Mouse (Mus musculus) spleen, postnatal 4 days (tissue): ENCODE measurements at regions not wholly inside any gene's neighbourhood (a gene's known extent, or its start where the extent isn't known, plus 50 kb on each side); places are given as distances from the start of the nearest gene placed in this dataset.

Experiments used
- DNase-seq, 2 experiments: peaks; one replicate each; pipeline ENCODE4 v3.0.0; 2022; ENCODE audit warnings: low spot score in 2 of 2

- no peak for DNase-seq
Observed at GRCm38 (mm10) chr13:47974216-47974615, 286.8 kb upstream of the Id4 start.

GRCm38 (mm10) chr13:47974756-47975515 is 286.1 kb upstream of the Id4 start:
- no peak for DNase-seq

DNA sequence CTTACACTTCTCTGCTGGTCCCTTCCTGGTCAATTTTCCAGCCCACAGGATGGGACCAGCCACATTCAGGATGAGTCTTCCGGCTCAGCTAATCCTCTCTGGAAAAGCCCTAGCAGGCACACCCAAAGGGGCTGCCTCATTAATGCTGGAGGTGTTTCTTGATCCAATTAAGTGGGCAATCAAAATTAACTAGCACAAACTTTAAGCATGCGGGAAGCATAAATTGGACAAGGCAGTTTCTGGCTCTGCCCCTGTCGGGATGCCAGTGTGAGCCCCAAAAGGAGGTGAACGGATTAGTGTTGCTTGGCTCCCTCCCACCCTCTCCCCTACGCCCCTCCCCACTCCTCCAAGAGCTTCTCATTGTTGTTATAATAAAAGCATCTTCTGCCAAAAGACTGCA is 262.5 kb upstream of the Id4 start:
- no peak for DNase-seq

DNA sequence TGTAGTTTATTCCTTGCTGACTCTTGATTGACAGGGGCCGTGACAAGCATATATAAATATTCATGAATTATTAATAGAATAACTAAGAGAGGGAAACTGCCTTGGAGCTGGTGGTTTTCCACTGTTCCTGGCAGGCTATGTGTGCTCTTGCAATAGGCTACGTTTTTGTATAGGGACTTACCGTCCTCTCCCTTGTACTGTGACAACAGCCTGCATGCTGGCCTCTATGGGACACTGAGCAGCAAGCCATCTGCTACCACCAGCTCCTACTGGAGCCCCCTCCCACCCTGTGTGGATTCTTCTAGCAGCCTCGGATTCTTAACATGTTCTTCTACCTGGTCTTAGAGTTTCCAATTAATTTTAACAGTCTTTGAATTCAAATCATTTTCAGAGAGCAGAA is 261.6 kb upstream of the Id4 start:
- DNase-seq, result no peak

DNA sequence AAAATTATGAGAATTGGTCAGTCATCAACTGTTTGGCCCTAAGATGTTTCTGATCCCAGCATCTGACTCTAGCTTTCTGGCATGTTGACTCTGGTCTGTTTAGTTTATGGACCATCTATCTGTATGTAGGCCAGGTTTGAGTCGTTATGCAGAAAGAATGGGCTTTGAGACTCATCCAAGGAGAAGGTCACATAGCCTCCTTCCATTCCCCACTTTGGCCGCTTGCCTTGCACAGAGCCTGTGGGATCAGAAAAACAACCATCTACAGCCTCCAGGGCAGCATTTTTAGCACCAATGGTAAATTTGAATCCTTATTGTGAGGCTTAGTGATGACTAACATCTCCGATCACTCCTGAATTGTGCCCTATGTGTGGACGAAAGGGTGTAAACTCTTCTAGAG is 257.9 kb upstream of the Id4 start:
- DNase-seq, result no peak

GRCm38 (mm10) chr13:48013336-48013750 is 247.7 kb upstream of the Id4 start:
- no peak for DNase-seq

DNA sequence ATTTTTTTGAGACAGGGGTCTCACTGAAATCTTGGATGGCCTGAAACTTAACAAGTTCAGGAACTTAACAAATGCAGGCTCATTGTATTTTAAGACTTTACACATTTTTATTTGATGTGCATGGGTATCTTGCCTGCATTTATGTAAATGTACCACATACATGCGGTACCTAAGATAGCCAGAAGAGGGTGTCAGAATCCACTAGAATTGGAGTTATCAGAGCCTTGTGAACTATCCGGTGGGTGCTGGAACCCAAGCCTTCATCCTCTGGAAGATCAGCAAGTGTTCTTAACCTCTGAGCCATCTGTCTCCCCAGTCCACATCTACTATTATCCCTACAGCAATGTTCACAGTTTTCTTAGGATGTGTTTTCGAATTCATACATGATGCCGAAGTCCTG is 245.7 kb upstream of the Id4 start:
- DNase-seq, result no peak

- no peak for DNase-seq
Observed at GRCm38 (mm10) chr13:48016051-48016450, 245.0 kb upstream of the Id4 start.

GRCm38 (mm10) chr13:48016606-48017005 is 244.4 kb upstream of the Id4 start:
- DNase-seq, result no peak

DNA sequence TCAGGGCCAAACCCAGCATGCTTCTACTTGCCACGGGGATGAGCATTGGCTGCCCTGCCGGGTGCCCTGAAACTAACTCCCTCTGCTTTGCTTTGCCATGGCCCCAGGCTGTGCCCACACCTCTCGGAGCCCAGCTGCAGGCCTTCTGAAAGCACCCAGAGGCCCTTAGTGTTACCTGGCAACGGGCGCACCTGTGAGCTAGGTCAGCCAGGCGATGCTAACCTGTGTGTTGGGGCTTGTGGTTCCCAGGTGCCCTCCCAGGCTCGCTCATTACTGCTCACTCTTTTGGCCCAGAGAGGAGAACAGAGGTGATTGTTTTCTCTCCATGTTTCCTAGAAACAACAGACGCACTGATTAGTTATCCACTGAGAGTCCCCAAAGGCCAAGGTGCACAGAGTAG is 243.4 kb upstream of the Id4 start:
- DNase-seq, result no peak

- no peak for DNase-seq
Observed at GRCm38 (mm10) chr13:48018606-48019005, 242.4 kb upstream of the Id4 start.

- no peak for DNase-seq
Observed at GRCm38 (mm10) chr13:48022958-48023615, 237.9 kb upstream of the Id4 start.

DNA sequence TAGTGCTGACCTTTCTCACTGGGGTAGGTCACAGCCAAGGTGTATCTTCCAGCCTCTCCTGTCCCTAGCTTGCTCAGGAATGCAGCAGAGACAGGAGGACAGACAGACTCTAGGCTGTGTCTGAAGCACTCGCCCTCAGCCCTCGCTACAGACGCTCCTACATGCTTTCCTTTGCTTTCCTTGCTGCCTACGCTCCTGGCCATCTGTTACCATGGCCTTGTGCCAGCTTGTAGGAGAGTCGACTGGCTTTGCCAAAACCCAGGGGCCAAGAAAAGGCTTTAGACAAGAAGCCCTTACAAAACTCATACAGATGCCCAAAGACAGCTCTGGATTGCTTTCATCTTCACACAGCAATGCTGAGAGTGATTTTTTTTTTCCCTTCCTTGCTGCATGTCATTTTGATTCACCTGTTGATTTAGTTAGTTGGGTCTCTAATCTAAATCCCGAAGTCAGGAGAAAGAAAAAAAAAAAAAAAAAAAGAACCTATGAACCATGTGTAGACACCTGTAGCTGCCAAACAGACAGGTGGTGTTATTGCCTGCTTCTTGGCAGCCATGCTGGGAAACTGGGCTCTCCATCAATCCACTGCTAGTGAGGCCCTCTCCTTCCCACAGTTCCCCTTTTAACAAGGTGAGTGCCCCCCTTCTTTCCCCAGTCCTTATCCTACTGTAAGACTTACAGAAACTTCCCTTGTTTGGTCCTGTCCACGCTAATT is 233.1 kb upstream of the Id4 start:
- no peak for DNase-seq

- no peak for DNase-seq
Observed at GRCm38 (mm10) chr13:48031491-48031890, 229.5 kb upstream of the Id4 start.

- no peak for DNase-seq
Observed at GRCm38 (mm10) chr13:48042172-48042571, 218.9 kb upstream of the Id4 start.

- no peak for DNase-seq
Observed at GRCm38 (mm10) chr13:48042572-48042971, 218.5 kb upstream of the Id4 start.

DNA sequence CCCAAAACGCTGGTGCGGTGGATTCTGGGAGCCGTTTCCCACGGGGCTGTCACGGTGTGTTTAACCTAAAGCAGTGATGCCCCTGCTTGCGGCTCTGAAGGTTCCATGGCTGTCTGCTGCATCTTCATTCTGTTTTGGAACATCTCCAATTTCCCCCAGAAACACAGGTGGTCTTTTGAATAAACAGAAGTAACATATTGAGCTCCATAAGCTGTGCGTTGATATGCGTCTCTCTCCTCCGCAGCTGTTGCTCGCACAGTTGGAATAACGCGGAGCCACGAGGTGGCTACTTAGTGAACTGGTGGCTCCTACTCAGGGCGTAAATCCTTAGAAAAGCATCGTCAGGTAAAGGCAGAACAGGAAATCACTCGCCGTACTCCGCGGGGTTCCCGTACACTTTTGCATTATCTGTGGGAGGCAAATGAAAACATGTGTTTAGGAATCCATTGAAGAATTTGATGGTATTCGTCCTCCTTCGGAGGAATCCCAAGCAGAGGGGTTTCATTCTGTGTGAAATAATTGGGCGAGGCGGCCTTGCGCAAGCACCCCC is 214.8 kb upstream of the Id4 start:
- DNase-seq, result no peak

GRCm38 (mm10) chr13:48049796-48050195 is 211.2 kb upstream of the Id4 start:
- DNase-seq, result no peak

- no peak for DNase-seq
Observed at GRCm38 (mm10) chr13:48074630-48075029, 186.4 kb upstream of the Id4 start.

DNA sequence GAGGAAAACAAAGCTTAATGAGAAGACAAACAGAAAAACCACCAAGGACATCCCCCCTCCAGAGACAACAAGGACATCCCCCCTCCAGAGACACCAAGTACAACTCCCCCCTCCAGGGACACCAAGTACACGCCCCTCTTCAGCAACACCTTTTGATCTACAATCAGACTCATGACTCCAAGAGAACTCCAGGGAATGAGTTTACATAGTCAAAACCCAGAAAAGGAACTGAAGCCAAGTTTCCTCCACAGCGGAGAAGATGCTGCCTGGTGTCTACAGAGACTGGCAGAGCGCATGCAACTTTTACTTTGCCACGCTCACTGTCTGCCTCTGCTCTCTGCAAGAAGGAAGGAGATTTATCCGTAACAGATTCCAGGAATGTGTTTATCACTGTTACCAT is 185.7 kb upstream of the Id4 start:
- DNase-seq, result no peak

DNA sequence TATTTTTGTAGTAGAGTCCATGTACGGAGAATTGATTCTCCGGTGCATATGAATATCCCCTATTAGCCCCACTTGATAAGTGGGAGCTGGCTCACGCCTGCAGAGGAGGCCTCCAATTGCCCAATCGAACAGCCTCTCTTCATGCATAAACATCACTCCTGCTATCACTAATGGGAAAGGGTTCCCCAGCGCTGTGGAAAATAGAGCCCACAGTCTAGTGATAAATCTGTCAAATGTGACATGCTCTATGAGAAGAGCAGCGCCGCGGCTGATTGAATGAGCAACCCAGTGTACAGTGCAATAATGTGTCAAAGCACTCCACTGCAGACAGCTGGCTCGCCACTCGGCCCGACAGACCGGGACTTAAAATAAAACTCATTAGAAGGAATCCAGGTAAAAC is 182.8 kb upstream of the Id4 start:
- no peak for DNase-seq

GRCm38 (mm10) chr13:48083294-48083693 is 177.7 kb upstream of the Id4 start:
- DNase-seq, result no peak

- DNase-seq, result no peak
Observed at GRCm38 (mm10) chr13:48083807-48084206, 177.2 kb upstream of the Id4 start.
